Mouse (Mus musculus) limb, embryonic 14.5 days (tissue): Measurements from ENCODE around the gene Sipa1l1. TPM values are rescaled to one million over a fixed set of nuclear protein-coding genes. Genes with fewer than 3 reads are reported as not detected.
"Not testable (repeated sequence)": the region's sequence is repeated elsewhere in the genome, so short reads cannot be mapped to it uniquely, and the experiment has no call there.

Experiments used
- ATAC-seq: fragments of 200-750 bp; cut with Nextera tagmentation; 2 replicates; pipeline ENCODE4 v1.8.0; 2017; ENCODE audit warnings: low read depth, moderate number of reproducible peaks, moderate TSS enrichment; ENCODE audit not compliant: low FRiP score
- DNase-seq: peaks from one replicate; pipeline ENCODE4 v3.0.0-alpha.2; 2015; ENCODE audit warnings: low spot score
- H3K27ac ChIP-seq: fragments of 300-500 bp; sonication (generic); replicated peaks from 2 replicates; pipeline ENCODE4 v1.5.1; 2014; ENCODE audit warnings: low read depth, mild to moderate bottlenecking, low read length, moderate library complexity, mixed read lengths
- H3K27me3 ChIP-seq: fragments of 300-500 bp; sonication (generic); 2 replicates; pipeline ENCODE4 v1.6.1; 2014; ENCODE audit warnings: low read length, mixed read lengths; ENCODE audit not compliant: control insufficient read depth, insufficient read depth
- H3K36me3 ChIP-seq: fragments of 300-500 bp; sonication (generic); 2 replicates; pipeline ENCODE4 v1.6.1; 2014; ENCODE audit warnings: mild to moderate bottlenecking, low read length, moderate library complexity, mixed read lengths; ENCODE audit not compliant: control insufficient read depth, insufficient read depth
- H3K4me1 ChIP-seq: fragments of 300-500 bp; sonication (generic); 2 replicates; pipeline ENCODE4 v1.6.1; 2014; ENCODE audit warnings: antibody characterized with exemption, low read length, mixed read lengths; ENCODE audit not compliant: control insufficient read depth, insufficient read depth
- H3K4me2 ChIP-seq: fragments of 300-500 bp; sonication (generic); replicated peaks from 2 replicates; pipeline ENCODE4 v1.6.1; 2014; ENCODE audit warnings: low read depth, mild to moderate bottlenecking, low read length, moderate library complexity; ENCODE audit not compliant: severe bottlenecking
- H3K4me3 ChIP-seq: fragments of 300-500 bp; sonication (generic); replicated peaks from 2 replicates; pipeline ENCODE4 v1.5.1; 2014; ENCODE audit warnings: low read length
- H3K9ac ChIP-seq: fragments of 300-500 bp; sonication (generic); 2 replicates; pipeline ENCODE4 v1.6.1; 2014; ENCODE audit warnings: mild to moderate bottlenecking, low read depth, low read length, moderate library complexity; ENCODE audit not compliant: severe bottlenecking
- H3K9me3 ChIP-seq: fragments of 300-500 bp; sonication (generic); 2 replicates; pipeline ENCODE4 v1.6.1; 2016; ENCODE audit warnings: low read length; ENCODE audit not compliant: control insufficient read depth
- POLR2A ChIP-seq: fragments of 200-500 bp; IDR thresholded peaks from 2 replicates; pipeline ENCODE4 v1.8.0; 2012; ENCODE audit warnings: inconsistent platforms, mild to moderate bottlenecking, moderate library complexity, borderline replicate concordance; ENCODE audit not compliant: insufficient read depth, insufficient read length; ENCODE audit errors: extremely low read depth
- WGBS: fragments of 180-500 bp; shearing (Covaris S2); extraction: QIAGEN DNeasy Blood & Tissue Kit; methylation state at CpG from one replicate; pipeline ENCODE4 v1.1.7; 2014; 5-methylcytosine and 5-hydroxymethylcytosine counted together
- polyA plus RNA-seq, 2 experiments: library from polyadenylated mRNA; depleted of rRNA in 1 of 2; stranded (reverse) in 1 of 2; unstranded in 1 of 2; fragments of >200 nt; fragmentation: Nextera tagmentation in 1 of 2; extraction: Ambion mirVana in 1 of 2; gene quantifications; 2 replicates each; pipeline versions ENCODE4 v1.2.1 to v1.2.3; 2012 to 2014

Sipa1l1 gene
- polyA plus RNA-seq, 2 experiments, result 29.5 to 31.0 TPM

GRCm38 (mm10) chr12:82474409-82474808 is 305.3 kb downstream of the Sipa1l1 start:
- ATAC-seq (no peak), DNase-seq (no peak)
- Histone ChIP-seq H3K27ac (no peak overlapping the region), H3K27me3 (no peaks in the 10 kb centered on the region), H3K9me3 (no peaks in the 10 kb centered on the region), H3K36me3 (no peaks in the 10 kb centered on the region), H3K4me1 (peaks cover 17% of the 10 kb centered on the region), H3K4me2 (no peak overlapping the region), H3K9ac (no peak overlapping the region), H3K4me3 (no peak overlapping the region)
- no peak for TF ChIP-seq POLR2A
- 80% methylated on average over 4 of the region's 4 CpGs for WGBS

GRCm38 (mm10) chr12:82476028-82476427 is 306.9 kb downstream of the Sipa1l1 start:
- Histone ChIP-seq H3K9ac (no peak overlapping the region), H3K4me1 (peaks cover 14% of the 10 kb centered on the region; the same call in 1 of the 2 replicates), H3K4me3 (no peak overlapping the region), H3K36me3 (no peaks in the 10 kb centered on the region), H3K9me3 (no peaks in the 10 kb centered on the region), H3K27ac (no peak overlapping the region), H3K4me2 (no peak overlapping the region), H3K27me3 (no peaks in the 10 kb centered on the region)
- ATAC-seq (no peak), DNase-seq (no peak)
- 82% methylated on average over 10 of the region's 10 CpGs for WGBS
- TF ChIP-seq POLR2A, result no peak

GRCm38 (mm10) chr12:82476580-82476979 is 307.5 kb downstream of the Sipa1l1 start:
- Histone ChIP-seq H3K9me3 (no peaks in the 10 kb centered on the region), H3K4me2 (no peak overlapping the region), H3K4me1 (peaks cover 14% of the 10 kb centered on the region; the same call in 1 of the 2 replicates), H3K27ac (no peak overlapping the region), H3K36me3 (no peaks in the 10 kb centered on the region), H3K9ac (no peak overlapping the region), H3K27me3 (no peaks in the 10 kb centered on the region), H3K4me3 (no peak overlapping the region)
- no peak for DNase-seq
- WGBS, result 59% methylated on average over 2 of the region's 2 CpGs
- ATAC-seq, result no peak
- TF ChIP-seq POLR2A, result no peak

GRCm38 (mm10) chr12:82477826-82478225 is 308.7 kb downstream of the Sipa1l1 start:
- Histone ChIP-seq H3K4me2 (no peak overlapping the region), H3K27me3 (no peaks in the 10 kb centered on the region), H3K36me3 (no peaks in the 10 kb centered on the region), H3K9ac (no peak overlapping the region), H3K4me3 (no peak overlapping the region), H3K4me1 (peaks cover 14% of the 10 kb centered on the region; the same call in 1 of the 2 replicates), H3K27ac (no peak overlapping the region), H3K9me3 (no peaks in the 10 kb centered on the region)
- WGBS, result 21% methylated on average over 5 of the region's 5 CpGs
- DNase-seq (no peak), ATAC-seq (0 out of 2 replicates have a peak, but pooled peaks have one; percentile 26)
- no peak for TF ChIP-seq POLR2A

- Histone ChIP-seq H3K9ac (no peak overlapping the region), H3K4me3 (no peak overlapping the region), H3K36me3 (no peaks in the 10 kb centered on the region), H3K27me3 (no peaks in the 10 kb centered on the region), H3K9me3 (no peaks in the 10 kb centered on the region), H3K27ac (no peak overlapping the region), H3K4me2 (no peak overlapping the region), H3K4me1 (peaks cover 14% of the 10 kb centered on the region; the same call in 1 of the 2 replicates)
- ATAC-seq (no peak), DNase-seq (no peak)
- WGBS, result 20% methylated on average over 8 of the region's 8 CpGs
- TF ChIP-seq POLR2A, result no peak
These were observed 309.1 kb downstream of the Sipa1l1 start for GRCm38 (mm10) chr12:82478256-82478655.

GRCm38 (mm10) chr12:82479393-82479792 is 310.3 kb downstream of the Sipa1l1 start:
- TF ChIP-seq POLR2A, result no peak
- no peak for ATAC-seq
- Histone ChIP-seq H3K4me1 (peaks cover 14% of the 10 kb centered on the region; the same call in 1 of the 2 replicates), H3K36me3 (no peaks in the 10 kb centered on the region), H3K9ac (no peak overlapping the region), H3K27ac (no peak overlapping the region), H3K9me3 (no peaks in the 10 kb centered on the region), H3K4me2 (no peak overlapping the region), H3K4me3 (no peak overlapping the region), H3K27me3 (no peaks in the 10 kb centered on the region)
- 61% methylated on average over 3 of the region's 3 CpGs for WGBS
- no peak for DNase-seq

- not testable (repeated sequence) for DNase-seq, H3K36me3 ChIP-seq, ATAC-seq, H3K4me2 ChIP-seq, H3K9ac ChIP-seq, H3K27ac ChIP-seq, H3K27me3 ChIP-seq, H3K4me3 ChIP-seq, H3K9me3 ChIP-seq
- H3K4me1 ChIP-seq, result peaks cover 14% of the 10 kb centered on the region; the same call in 1 of the 2 replicates
- whole genome bisulfite sequencing, result 83% methylated on average over 4 of the region's 5 CpGs
These were observed 311.3 kb downstream of the Sipa1l1 start for GRCm38 (mm10) chr12:82480425-82480824.
